Mouse (Mus musculus) CD4-positive, CD25-positive, alpha-beta regulatory T cell (primary cell): ENCODE data around the gene Selenbp1. TPM values are rescaled to one million over a fixed set of nuclear protein-coding genes. Genes with fewer than 3 reads are reported as not detected.

Experiments used
- polyA plus RNA-seq: library from polyadenylated mRNA; unstranded; fragments of 100-300 nt; shearing (Covaris generic); gene quantifications from one replicate; pipeline ENCODE4 v1.2.1, GENCODE M21; 2017

Selenbp1 gene
- polyA plus RNA-seq = 3.7 TPM

GRCm38 (mm10) chr3:94932809-94933564 is at the start of gene Selenbp1:
Gene Selenbp1, plus strand, starts transcription at chr3:94933056.

DNA sequence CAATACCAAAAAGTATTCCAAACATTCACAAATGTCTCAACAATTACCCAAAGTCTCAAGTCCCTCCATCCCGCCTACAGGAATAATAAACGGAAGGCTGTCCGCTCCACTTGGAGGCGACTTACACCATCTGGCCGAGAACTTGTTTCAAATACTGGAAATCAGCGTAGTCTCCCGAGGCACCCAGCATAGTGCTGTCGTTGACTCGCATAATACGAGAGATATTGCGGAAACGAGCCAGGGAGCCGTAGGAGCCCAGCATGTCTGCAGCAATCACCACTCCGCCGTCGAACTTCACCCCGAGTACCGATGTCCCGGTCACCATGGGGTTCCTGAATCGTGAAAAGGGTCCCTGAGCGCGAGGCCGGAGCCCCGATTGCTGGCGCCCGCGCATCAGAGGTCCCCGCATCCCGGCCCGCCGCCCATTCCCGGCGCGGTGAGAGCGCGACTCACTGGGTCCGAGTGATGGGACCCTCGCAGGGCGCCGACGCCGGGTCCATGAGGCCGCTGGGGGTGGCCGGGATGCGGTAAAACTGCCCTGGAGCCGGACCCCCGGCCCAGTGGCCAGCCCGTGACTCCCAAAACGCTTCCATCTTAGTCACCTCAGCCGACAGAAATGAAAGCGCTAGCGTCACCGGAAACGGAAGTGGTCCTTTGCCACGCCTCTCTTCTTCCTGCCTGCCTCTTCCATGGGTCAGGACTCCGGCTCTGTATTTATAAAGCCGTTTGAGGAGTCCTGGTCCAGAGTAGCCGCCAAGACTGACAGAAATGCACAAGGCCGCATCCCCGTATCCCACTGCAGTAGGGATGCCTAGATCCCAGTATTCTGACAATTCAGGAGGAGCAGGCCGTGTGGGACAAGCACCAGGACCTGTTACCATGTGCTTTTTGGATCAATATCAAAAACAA is 46.3 kb upstream of the Selenbp1 start, which contains the start of gene Psmb4:
Gene Psmb4, minus strand, starts transcription at position 646 of the 909 bp plus-strand sequence.

GRCm38 (mm10) chr3:94953764-94954616 is 21.1 kb downstream of the Selenbp1 start, which contains the start of gene Rfx5:
Gene Rfx5, plus strand, starts transcription at chr3:94954075.

GRCm38 (mm10) chr3:94974528-94975422 is 41.9 kb downstream of the Selenbp1 start, which contains the start of gene Pi4kb:
Gene Pi4kb, plus strand, starts transcription at chr3:94974731.

Other genes starting within 250 kb of the Selenbp1 start
- not detected for gene Selenbp2, start 239.5 kb upstream of the Selenbp1 start, polyA plus RNA-seq
- 0.05 TPM for gene Cgn, start 146.6 kb upstream of the Selenbp1 start, polyA plus RNA-seq
- gene Pogz, start 95.5 kb upstream of the Selenbp1 start, polyA plus RNA-seq = 12.6 TPM
- gene Psmb4, start 46.1 kb upstream of the Selenbp1 start, polyA plus RNA-seq = 324 TPM
- 29.2 TPM for gene Rfx5, start 21.0 kb downstream of the Selenbp1 start, polyA plus RNA-seq
- 22.1 TPM for gene Pi4kb, start 41.7 kb downstream of the Selenbp1 start, polyA plus RNA-seq
- 62.6 TPM for gene Zfp687, start 82.4 kb downstream of the Selenbp1 start, polyA plus RNA-seq
- 295 TPM for gene Psmd4, start 109.6 kb downstream of the Selenbp1 start, polyA plus RNA-seq
- 26.5 TPM for gene Pip5k1a, start 173.9 kb downstream of the Selenbp1 start, polyA plus RNA-seq
- 112 TPM for gene Vps72, start 178.0 kb downstream of the Selenbp1 start, polyA plus RNA-seq
- gene Tmod4, start 191.4 kb downstream of the Selenbp1 start, polyA plus RNA-seq = 1.5 TPM
- gene Scnm1, start 201.0 kb downstream of the Selenbp1 start, polyA plus RNA-seq = 106 TPM
- 31.8 TPM for gene Lysmd1, start 201.0 kb downstream of the Selenbp1 start, polyA plus RNA-seq
- gene Tnfaip8l2, start 209.3 kb downstream of the Selenbp1 start, polyA plus RNA-seq = 230 TPM
- 2.2 TPM for gene Sema6c, start 227.4 kb downstream of the Selenbp1 start, polyA plus RNA-seq